Mouse (Mus musculus): ENCODE measurements around the gene Hectd2. TPM values are rescaled to one million over a fixed set of nuclear protein-coding genes. Genes with fewer than 3 reads are reported as not detected.

Hectd2 gene
- total RNA-seq, 2 experiments from 2014 or later: 2.9 to 4.7 TPM

DNA sequence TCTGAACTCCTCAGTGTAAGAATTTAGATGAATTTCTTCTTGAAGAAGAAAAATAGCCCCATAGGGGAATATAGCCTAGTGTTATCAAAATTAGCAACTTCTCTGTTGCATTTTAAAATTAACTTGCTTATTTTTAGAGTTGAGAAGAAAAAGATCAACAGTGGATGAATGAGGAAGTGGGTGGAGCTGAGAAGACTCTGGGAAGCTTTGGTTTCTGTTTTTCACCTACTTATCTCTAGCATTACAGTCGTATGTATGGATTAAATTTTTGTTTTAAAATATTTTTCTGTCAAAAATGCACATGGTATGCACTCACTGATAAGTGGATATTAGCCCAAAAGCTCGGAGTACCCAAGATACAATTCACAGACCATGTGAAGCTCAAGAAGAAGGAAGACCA lies 6.7 kb downstream of the Hectd2 start:
- DNase-seq: no peak

DNA sequence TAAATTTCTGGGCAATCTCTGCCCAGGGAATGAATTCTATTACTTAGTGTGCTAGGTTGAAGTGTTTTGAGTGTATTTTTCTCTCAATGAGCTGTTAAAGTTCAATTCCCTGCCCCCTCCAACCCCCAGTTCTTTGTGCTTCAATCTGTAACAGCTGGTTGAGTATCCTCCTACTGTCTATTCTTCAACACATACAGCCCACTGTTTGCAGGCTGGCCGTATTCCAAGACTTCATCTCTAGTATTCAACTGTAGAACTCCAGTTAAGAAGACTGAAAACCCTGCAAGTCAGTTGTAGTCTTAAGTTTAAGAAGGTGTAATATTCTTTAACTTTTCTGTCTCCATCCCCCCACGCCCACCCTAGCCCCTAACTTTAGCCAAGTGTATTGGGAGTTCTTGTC lies 10.0 kb downstream of the Hectd2 start:
- no peak for DNase-seq

DNA sequence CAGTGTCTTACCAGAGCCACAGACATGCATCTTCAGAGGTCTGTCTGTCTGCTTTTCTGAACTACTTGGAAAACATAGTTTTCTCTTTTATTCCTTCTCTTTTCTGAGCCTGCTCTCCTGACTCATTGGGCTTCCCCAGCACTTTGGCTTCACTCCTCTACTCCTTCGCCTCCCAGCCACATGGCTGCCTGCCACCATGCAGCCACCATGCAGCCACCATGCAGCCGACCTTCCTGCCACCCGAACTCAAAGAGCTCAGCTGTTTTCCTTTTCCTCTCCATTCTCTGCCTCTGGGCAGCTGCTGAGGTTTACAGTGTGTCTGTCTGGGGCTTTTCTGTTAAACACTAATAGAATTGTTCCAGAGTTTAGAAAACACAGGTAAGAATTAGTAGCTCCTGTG lies 19.5 kb downstream of the Hectd2 start:
- DNase-seq: no peak

DNA sequence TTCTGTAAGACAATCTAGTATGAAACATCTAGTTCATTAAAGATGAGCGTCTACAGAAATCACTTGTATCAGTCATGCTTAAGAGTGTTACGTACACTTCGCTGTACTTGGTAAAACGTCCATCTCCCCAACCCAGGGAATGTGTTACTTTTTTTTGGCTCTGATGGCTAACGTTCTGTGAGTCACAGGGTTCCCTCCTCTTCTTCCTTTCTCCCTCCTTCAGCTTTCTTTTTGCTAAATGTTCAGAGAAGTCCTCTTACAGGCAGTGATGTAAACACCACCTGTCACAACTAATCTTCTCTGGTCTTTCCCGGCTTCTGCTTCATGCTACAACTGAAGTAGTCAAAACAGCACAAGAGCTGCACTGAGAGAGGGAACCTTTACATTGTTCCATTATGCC lies 20.7 kb downstream of the Hectd2 start:
- DNase-seq: no peak

DNA sequence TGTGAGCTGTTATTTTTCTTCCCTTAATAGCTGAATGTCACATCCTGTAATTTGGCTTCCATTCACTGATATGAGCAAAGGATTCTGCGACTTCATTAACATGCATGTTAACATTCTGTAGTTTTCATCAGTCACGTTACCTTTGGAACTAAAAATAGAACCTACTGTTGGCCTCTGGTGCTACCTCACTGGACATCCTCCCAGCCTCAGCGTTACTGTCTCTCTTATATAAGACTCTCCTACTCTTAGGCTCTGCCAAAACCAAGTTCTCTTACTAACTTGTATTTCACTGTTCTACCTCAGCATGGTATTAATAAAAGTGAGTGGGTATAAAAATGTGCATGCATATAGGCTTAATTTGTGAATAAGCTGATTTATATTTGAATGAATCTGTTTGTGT lies 26.4 kb downstream of the Hectd2 start:
- DNase-seq: peak; percentile 10

DNA sequence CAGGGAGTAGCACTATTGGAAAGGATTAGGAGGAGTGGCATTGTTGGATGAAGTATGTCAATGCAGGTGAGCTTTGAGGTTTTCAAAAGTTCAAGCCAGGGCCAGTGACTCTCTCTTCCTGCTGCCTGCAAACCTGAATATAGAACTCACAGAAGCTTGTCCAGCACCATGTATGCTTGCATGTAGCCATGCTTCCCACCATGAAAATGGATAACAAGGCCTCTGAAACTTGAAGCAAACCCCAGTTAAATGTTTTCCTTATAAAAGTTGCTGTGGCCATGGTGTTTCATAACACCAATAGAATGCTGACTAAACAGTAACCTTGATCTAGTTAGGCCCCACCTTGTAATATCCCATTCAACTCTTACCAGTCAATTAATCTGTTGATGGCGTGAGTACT lies 27.7 kb downstream of the Hectd2 start:
- no peak for DNase-seq

DNA sequence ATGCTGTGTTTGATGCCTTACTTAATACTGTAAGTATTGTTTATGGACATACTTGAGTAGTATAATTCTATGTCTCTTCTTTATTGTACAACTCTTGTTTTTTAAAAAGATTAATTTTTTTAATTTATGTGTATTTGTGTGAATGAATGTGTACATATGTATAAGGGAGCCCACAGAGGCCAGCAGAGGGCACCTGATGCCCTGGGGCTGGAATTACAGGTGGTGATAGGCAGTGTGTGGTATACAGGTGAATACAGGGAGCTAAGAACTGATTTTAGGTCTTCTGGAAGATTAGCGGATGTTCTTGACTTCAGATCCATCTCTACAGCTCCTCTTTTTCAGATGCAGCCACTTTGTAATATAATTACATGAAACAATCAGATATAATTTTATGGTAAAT lies 31.1 kb downstream of the Hectd2 start:
- no peak for DNase-seq

DNA sequence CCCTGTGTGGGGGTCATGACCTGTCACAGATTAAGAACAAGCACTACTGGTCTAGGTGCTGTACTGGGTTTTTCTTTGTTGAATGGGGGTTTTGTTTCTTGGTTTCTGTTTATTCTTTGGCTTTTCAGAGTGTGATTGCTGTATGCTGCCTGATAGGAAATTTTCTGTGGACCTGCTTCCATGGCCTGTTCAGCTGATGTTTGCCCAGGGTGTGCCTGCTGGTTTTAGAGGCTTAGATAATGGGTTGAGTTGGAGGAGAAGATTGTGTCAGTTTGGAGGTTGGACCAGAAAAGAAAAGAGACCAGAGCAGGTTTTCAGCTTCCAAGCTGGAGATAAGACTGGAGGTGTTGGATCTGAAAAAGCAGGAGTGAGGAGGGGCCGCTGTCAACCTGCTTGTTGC lies 40.0 kb downstream of the Hectd2 start:
- DNase-seq: no peak

DNA sequence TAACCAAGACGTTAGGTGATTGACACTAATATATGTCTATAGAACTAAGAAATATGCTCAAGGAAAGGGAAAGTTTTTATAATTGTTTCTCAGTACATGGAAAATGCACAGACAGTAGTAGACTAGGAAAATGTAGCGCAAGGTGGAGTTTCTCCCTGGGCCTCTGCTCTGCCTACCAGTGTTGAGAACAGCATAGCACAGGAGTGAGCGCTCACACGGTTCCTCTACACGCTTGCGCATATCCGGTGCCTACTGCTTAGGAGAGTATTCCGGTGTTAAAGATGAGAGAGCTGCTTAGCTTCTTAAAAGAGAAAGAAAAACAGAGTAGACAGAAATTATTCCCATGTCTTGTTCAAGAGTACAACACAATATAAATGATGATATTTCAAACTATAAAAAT lies 47.4 kb downstream of the Hectd2 start:
- DNase-seq: no peak

DNA sequence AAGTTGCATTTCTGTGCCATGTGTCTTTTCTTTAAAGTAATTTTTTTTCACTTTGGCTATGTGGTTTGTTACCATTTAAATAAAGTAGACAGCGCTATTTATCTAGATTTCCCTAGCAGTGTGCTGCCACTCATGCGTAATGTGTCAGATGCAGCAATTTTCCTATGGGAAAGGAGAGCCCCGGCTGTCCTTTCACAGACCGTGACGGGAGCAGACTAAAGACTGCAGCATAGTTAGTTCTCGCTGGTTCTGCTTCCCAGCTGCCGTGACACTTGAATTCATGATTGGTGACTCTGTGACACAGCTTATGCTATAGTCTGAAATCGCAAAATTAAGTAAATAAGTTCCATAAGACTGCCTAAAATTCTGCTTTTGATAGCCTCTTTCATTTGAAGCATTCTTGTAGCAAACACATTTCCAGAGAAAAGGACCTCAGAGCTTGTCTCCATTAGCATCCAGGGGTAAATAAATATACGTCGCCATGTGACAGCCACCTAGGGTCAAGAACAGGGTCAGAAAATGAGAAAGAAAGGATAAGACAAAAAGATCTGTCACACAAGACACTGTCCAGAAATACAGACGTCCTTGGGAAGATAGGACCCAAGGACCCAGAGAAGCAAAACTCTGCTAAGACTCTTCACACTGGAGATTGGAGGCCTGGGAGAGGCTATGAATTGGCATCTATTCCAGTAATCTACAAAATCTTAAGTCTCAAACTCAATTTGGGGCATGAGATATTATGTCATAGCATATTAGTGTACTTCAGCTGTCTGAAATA lies 48.3 kb downstream of the Hectd2 start:
- no peak for DNase-seq

DNA sequence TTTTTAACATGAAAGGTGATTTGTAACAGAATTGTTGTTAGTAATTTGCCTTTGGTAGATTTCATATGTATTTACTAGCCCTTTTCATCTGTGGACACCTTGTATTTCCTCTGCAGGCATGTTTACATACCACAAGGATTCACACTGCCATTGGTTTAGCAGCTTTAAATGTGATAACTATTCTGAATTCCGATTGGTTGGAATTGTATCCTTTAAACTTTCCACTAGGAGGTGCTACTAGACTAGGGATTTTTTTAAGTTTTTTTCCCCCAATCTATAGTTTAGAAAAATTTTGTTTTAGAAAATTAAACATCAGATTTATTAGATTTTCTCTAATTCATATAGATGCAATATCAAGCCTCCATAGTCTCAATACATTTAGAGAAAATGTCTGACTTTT lies 51.8 kb downstream of the Hectd2 start:
- no peak for DNase-seq

DNA sequence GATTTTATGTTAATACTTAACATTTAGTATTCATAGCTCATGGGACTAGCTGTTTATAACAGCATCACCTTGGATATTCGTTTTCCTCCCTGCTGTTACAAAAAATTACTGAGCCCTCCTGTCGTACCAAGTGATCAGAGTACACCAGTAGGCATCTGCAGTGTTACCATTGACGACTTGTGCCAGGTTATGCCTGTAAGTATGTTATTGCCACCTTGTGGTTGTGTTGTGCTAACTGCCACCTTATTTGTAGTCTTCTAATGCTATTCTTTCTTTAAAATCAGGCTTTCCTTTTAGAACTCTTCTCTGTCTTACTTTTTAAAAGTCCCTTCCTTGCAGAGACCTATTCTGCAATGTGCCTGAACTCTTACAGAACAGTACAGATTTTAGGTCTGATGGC lies 54.8 kb downstream of the Hectd2 start:
- no peak for DNase-seq

DNA sequence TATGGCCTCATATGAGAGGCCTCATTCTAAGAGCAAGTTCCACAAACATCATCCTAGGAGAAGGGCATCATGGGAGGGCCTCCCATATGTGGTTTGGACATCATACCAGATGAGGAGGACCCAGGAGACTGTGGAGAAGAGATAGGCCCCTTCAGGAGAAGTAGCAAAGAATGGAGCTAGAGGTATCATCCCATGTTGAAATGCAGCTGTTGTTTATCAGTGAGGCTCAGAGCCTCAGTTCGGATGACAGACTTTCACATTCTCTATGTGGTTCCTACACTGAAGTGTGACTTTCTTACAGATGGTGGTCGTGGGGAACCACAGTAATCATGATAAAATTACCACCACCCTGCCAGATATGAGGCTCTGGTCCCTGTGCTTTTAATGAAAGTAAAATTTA lies 55.9 kb downstream of the Hectd2 start:
- DNase-seq: no peak

DNA sequence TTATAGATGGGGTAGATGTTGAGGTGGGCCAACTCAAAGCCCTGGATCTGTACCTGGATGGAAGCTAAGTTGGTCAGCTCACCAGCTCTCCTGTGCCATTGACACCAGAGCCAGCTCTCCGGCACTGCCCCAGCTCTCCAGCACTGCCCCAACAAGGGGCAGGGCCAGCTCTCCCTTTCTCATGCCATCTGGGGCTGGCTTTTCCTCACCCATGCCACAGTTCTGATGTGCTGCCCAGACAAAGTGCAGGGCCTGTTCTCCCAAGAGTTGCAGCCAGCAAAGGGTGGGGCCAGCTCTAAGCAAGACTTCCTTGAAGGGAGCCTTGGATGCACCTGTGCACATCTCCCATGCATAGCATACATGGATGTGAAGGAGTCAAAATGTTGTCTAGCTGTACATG lies 71.5 kb downstream of the Hectd2 start:
- DNase-seq: no peak

DNA sequence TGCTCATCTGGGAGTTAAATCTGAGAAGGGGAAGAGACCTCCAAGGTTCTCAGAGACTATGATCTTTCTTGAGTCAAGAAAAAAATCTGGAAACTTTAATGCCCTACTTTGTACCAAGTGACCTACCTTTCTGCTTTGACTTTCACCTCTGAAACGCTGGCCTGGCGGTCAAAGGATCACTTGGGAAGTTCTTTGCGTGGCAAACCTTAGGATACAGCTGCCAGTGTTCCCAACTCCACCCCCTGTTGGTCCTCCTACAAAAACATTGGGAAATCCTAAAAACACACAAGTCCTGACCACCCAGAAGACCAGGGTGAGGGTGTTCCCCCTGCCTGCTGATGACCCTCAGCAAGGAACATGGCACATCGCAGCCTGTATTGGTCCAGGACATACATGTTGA lies 72.4 kb downstream of the Hectd2 start:
- no peak for DNase-seq

DNA sequence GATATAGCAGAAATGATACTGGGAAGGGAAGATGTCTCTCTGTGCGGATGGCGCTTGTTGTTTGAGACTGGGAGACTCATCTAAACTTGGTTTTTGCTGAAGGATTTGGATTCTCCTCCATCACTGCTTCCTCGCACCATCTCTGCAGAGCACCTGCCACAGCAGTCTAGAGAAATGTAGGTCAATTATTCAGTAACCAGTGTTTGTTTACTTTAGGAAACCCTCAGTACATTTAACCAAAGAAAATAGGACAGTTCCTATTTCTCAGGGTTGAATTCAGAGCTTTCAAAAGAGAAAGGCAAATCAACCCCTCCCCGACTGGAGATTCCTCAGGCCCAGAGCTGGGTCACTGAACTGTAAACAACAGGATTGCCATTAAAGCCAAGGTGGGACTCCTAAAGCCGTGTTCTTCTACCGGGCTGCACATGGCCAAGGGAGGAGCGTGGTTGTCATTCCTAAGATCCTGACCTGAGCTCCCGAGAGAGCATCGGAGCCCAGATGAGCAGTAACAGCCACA lies 75.0 kb downstream of the Hectd2 start:
- DNase-seq: no peak

DNA sequence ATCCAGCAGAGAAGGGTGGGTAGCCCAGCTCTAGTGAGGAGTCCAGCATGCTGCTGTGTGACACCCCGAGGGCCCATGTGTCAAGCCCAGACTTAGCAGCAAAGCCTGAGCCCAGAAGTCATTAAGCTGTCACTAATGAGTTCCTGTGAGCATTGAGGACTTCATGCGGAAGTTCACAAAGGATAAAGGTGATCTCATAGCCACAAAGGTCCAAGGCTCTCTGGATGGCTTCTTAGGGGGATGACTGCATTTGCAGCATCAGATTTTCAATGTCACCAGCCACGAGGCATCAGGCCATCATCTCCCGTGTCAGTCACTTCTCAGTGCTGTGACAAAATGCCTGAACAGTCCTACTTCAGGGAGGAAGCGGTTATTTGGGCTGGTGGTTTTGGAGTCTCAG lies 75.9 kb downstream of the Hectd2 start:
- no peak for DNase-seq

DNA sequence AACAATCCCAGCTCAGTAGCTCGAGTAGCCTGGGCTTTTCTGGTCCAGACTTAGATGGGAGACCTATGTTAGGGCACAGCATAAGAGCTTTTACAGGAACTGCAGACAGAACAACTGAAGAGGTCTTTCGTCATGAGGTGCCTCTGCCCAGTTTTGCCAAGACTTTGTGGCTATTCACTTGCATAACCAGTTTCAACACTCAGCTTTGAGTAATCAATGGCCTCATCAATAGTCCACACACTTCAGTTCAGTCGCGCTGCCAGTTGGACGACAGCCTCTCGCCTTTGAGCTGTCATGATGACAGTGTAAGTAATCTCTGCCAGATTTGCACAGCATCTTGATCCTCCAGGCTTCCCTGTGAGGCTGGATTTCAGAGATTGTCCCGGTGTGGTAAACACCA lies 80.3 kb downstream of the Hectd2 start:
- DNase-seq: no peak

DNA sequence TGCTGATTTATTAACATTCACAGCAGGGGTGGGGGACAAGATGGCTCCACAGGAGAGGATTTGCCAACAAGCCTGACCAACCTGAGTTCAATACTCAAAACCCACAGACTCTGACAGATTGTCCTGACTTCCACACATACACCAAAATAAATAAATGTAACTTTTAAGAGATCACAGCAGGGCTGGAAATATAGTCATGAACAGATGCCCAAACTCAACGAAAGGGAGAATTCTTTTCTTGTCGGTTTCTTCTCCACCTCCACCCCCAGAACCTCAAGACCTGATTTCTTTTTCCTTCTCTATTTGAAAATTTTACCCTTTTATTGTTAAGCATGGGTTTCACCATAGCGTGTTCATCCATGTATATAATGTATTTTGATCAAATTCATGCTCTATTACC lies 82.8 kb downstream of the Hectd2 start:
- no peak for DNase-seq

DNA sequence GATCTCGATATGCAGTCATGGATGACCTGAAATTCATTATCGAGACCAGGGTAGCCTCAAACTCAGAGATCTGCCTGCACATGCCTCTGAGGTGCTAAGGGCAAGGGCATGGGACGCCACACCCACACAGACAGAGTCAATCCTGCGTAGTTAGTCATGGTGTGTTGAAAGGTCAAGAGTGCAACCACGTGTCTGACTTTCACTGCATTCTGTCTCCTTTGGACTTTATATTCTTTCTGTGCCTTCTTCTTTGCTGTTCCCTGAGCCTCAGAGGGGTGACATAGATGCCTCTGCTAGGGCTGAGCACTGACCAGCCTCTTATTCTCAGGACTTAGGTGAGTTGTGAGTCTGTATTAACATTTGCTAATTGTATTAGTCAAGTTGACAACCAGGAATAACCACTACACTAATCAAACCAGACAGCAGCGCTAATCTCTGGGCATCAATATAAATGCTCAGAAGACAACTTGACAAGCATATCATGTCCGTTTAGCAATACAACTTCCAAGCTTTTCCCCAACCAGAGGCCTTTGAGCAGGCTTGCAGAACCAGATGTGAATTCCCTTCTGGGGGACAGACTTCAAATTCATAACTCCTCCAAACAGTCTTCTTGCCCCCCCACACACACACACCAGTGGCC lies 83.6 kb downstream of the Hectd2 start:
- no peak for DNase-seq

DNA sequence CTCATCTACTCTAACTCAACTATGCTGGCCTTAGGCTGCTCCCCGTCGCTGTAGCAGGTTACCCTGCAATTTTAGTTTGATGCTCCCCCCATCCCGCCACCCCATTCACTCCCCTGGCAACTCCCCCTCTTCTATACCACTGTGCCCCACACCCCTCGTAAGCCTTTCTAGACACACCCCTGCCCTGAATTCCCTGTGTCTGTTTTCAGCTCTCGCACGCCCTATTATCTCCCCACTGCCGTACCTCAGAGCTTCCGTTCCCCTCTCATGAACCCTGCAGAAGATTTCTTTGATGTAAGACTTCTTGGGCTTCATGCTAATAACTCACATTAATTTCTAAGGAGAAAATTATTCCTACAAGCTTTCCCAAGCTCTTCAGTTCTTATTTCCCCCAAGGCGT lies 84.6 kb downstream of the Hectd2 start:
- no peak for DNase-seq

DNA sequence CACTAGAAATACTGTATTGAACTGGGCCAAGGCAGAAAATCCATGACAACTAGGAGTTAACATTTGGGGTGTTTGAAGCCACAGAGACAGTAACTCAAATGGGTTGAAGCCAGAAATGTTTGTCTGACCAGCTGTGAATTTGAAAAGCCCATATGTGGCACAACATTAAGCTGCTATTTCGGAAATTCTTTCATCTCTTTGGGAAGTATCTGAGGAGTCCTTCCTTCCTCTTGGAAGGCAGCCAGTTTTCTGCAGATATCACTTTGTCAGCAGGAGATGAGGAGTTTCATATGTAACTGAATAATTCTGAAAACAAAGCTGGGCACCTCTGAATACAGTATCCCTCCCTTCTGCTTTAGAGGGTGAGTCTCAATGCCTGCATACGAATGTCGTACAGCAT lies 86.7 kb downstream of the Hectd2 start:
- DNase-seq: no peak

DNA sequence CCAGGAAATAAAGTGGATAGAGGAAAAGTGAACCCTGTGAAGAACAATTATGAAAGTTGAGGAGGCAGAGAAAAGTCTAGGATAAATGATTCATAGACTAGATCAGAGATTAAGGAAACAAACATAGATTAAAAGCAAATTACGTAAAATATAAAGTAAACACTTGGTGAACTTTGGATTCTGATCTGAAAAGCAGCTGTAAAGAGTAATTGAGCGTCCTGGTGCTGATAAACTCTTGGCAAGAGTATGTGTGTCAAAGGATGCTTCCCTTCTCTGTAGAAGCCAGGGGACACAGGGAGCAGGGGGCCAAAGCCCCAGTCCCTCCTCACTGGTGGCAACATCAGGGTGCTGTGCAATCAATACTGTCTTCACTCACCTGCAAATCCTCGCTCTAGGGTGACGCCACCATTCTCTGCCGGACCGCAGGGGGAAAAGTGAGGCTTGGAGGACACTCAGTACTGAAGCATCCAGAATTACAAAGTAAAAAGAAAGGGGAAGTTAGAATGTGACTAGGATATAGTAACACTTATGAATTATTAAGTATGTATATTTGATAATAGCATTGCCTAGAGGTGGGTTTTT lies 91.0 kb downstream of the Hectd2 start:
- DNase-seq: no peak
